Mouse (Mus musculus) heart, embryonic 10.5 days (tissue): ENCODE results near the gene Exoc4. TPM values are rescaled to one million over a fixed set of nuclear protein-coding genes. Genes with fewer than 3 reads are reported as not detected.
A peak's percentile ranks its signal among the peaks of the same experiment; 100 is the strongest.

Experiments
- DNase-seq: peaks from one replicate; pipeline ENCODE4 v3.0.0-alpha.2; 2017; ENCODE audit warnings: low spot score
- H3K27ac ChIP-seq: fragments of 300-500 bp; sonication (generic); 2 replicates; pipeline ENCODE4 v1.5.1; 2016; ENCODE audit warnings: mild to moderate bottlenecking
- H3K27me3 ChIP-seq: fragments of 300-500 bp; sonication (generic); 2 replicates; pipeline ENCODE4 v1.6.1; 2016; ENCODE audit warnings: mild to moderate bottlenecking; ENCODE audit not compliant: poor library complexity, insufficient read depth, severe bottlenecking
- H3K36me3 ChIP-seq: fragments of 300-500 bp; sonication (generic); 2 replicates; pipeline ENCODE4 v1.6.1; 2016; ENCODE audit warnings: mild to moderate bottlenecking, moderate library complexity
- H3K4me1 ChIP-seq: fragments of 300-500 bp; sonication (generic); 2 replicates; pipeline ENCODE4 v1.6.1; 2016; ENCODE audit warnings: mild to moderate bottlenecking
- H3K4me3 ChIP-seq: fragments of 300-500 bp; sonication (generic); 2 replicates; pipeline ENCODE4 v1.5.1; 2016; ENCODE audit warnings: mild to moderate bottlenecking, moderate library complexity
- H3K9me3 ChIP-seq: fragments of 300-500 bp; sonication (generic); 2 replicates; pipeline ENCODE4 v1.6.1; 2016; ENCODE audit warnings: mild to moderate bottlenecking, moderate library complexity
- WGBS: fragments of 180-500 bp; shearing (Covaris S2); methylation state at CpG from one replicate; pipeline ENCODE4 v1.1.7; 2016; 5-methylcytosine and 5-hydroxymethylcytosine counted together
- polyA plus RNA-seq: library from polyadenylated mRNA; unstranded; fragments of >200 nt; fragmentation: Nextera tagmentation; extraction: Ambion mirVana; gene quantifications from 2 replicates; pipeline ENCODE4 v1.2.1, GENCODE M21; 2016

Gene Exoc4
- polyA plus RNA-seq, 1 experiment from 2014 or later = 36.7 TPM

GRCm38 (mm10) chr6:33968746-33969145 is 719.9 kb downstream of the Exoc4 start:
- Histone ChIP-seq H3K36me3 (no peaks in the 10 kb centered on the region), H3K27me3 (no peaks in the 10 kb centered on the region), H3K27ac (no peak overlapping the region), H3K4me1 (no peaks in the 10 kb centered on the region), H3K4me3 (no peak overlapping the region), H3K9me3 (no peaks in the 10 kb centered on the region)
- 86% methylated on average over 2 of the region's 2 CpGs for WGBS
- no peak for DNase-seq

GRCm38 (mm10) chr6:33972801-33973200 is 723.9 kb downstream of the Exoc4 start:
- Histone ChIP-seq H3K4me3 (no peak overlapping the region), H3K9me3 (no peaks in the 10 kb centered on the region), H3K4me1 (no peaks in the 10 kb centered on the region), H3K36me3 (no peaks in the 10 kb centered on the region), H3K27me3 (no peaks in the 10 kb centered on the region), H3K27ac (no peak overlapping the region)
- peak; percentile 30 for DNase-seq
- WGBS = 81% methylated on average over 5 of the region's 5 CpGs

- 75% methylated on average over 10 of the region's 10 CpGs for WGBS
- no peak overlapping the region for H3K27ac ChIP-seq
- no peaks in the 10 kb centered on the region for H3K9me3 ChIP-seq
- H3K4me1 ChIP-seq = no peaks in the 10 kb centered on the region
- DNase-seq = peak; percentile 66
- no peaks in the 10 kb centered on the region for H3K27me3 ChIP-seq
- no peak overlapping the region for H3K4me3 ChIP-seq
- H3K36me3 ChIP-seq = no peaks in the 10 kb centered on the region
Observed at GRCm38 (mm10) chr6:33976576-33976975, 727.7 kb downstream of the Exoc4 start.

- 83% methylated on average over 4 of the region's 4 CpGs for WGBS
- no peaks in the 10 kb centered on the region for H3K36me3 ChIP-seq
- peak; percentile 51 for DNase-seq
- H3K27ac ChIP-seq = no peak overlapping the region
- H3K9me3 ChIP-seq = no peaks in the 10 kb centered on the region
- no peaks in the 10 kb centered on the region for H3K27me3 ChIP-seq
- no peaks in the 10 kb centered on the region for H3K4me1 ChIP-seq
- H3K4me3 ChIP-seq = no peak overlapping the region
Observed at GRCm38 (mm10) chr6:33977448-33977847, 728.6 kb downstream of the Exoc4 start.

- DNase-seq = peak; percentile 38
- WGBS = 82% methylated on average over 9 of the region's 9 CpGs
Observed at GRCm38 (mm10) chr6:33977880-33978279, 729.0 kb downstream of the Exoc4 start.

GRCm38 (mm10) chr6:33982709-33983108 is 733.8 kb downstream of the Exoc4 start:
- DNase-seq = no peak

More at GRCm38 (mm10) chr6:33977880-33978279, 729.0 kb downstream of the Exoc4 start:
- no peaks in the 10 kb centered on the region for H3K27me3 ChIP-seq
- no peak overlapping the region for H3K27ac ChIP-seq
- H3K9me3 ChIP-seq = no peaks in the 10 kb centered on the region
- H3K4me1 ChIP-seq = no peaks in the 10 kb centered on the region
- H3K36me3 ChIP-seq = no peaks in the 10 kb centered on the region
- H3K4me3 ChIP-seq = no peak overlapping the region

GRCm38 (mm10) chr6:33987132-33987531 is 738.2 kb downstream of the Exoc4 start:
- Histone ChIP-seq H3K27ac (no peak overlapping the region), H3K9me3 (no peaks in the 10 kb centered on the region), H3K27me3 (no peaks in the 10 kb centered on the region), H3K4me1 (peaks cover 10% of the 10 kb centered on the region), H3K36me3 (no peaks in the 10 kb centered on the region), H3K4me3 (no peak overlapping the region)
- WGBS = 70% methylated on average over 5 of the region's 5 CpGs
- DNase-seq = no peak

More at GRCm38 (mm10) chr6:33982709-33983108, 733.8 kb downstream of the Exoc4 start:
- Histone ChIP-seq H3K4me1 (peaks cover 10% of the 10 kb centered on the region), H3K27me3 (no peaks in the 10 kb centered on the region), H3K27ac (no peak overlapping the region), H3K36me3 (no peaks in the 10 kb centered on the region), H3K4me3 (no peak overlapping the region), H3K9me3 (no peaks in the 10 kb centered on the region)
- 82% methylated on average over 9 of the region's 9 CpGs for WGBS

GRCm38 (mm10) chr6:33992213-33993034 is 743.5 kb downstream of the Exoc4 start:
- no peak for DNase-seq
- WGBS = 47% methylated on average over 23 of the region's 24 CpGs
- H3K27ac ChIP-seq = no peak overlapping the region
- H3K4me3 ChIP-seq = no peak overlapping the region
- H3K27me3 ChIP-seq = no peaks in the 10 kb centered on the region
- no peaks in the 10 kb centered on the region for H3K9me3 ChIP-seq
- no peaks in the 10 kb centered on the region for H3K36me3 ChIP-seq
- H3K4me1 ChIP-seq = no peaks in the 10 kb centered on the region

- no peaks in the 10 kb centered on the region for H3K4me1 ChIP-seq
- no peaks in the 10 kb centered on the region for H3K27me3 ChIP-seq
- DNase-seq = no peak
- H3K9me3 ChIP-seq = no peaks in the 10 kb centered on the region
- no peaks in the 10 kb centered on the region for H3K36me3 ChIP-seq
- no peak overlapping the region for H3K27ac ChIP-seq
- H3K4me3 ChIP-seq = no peak overlapping the region
- 70% methylated on average over 6 of the region's 6 CpGs for WGBS
Observed at GRCm38 (mm10) chr6:33993842-33994241, 745.0 kb downstream of the Exoc4 start.

- 50% methylated on average over 4 of the region's 4 CpGs for WGBS
- H3K4me3 ChIP-seq = no peak overlapping the region
- no peak for DNase-seq
Observed at GRCm38 (mm10) chr6:33998590-33998989, 749.7 kb downstream of the Exoc4 start.

GRCm38 (mm10) chr6:33999530-33999929 is 750.6 kb downstream of the Exoc4 start:
- H3K27ac ChIP-seq = no peak overlapping the region
- H3K27me3 ChIP-seq = no peaks in the 10 kb centered on the region
- H3K9me3 ChIP-seq = no peaks in the 10 kb centered on the region
- 27% methylated on average over 7 of the region's 7 CpGs for WGBS
- H3K4me1 ChIP-seq = no peaks in the 10 kb centered on the region
- no peak overlapping the region for H3K4me3 ChIP-seq
- no peak for DNase-seq
- no peaks in the 10 kb centered on the region for H3K36me3 ChIP-seq

More at GRCm38 (mm10) chr6:33998590-33998989, 749.7 kb downstream of the Exoc4 start:
- Histone ChIP-seq H3K9me3 (no peaks in the 10 kb centered on the region), H3K27me3 (no peaks in the 10 kb centered on the region), H3K4me1 (no peaks in the 10 kb centered on the region), H3K36me3 (no peaks in the 10 kb centered on the region), H3K27ac (no peak overlapping the region)

- H3K4me3 ChIP-seq = no peak overlapping the region
- no peaks in the 10 kb centered on the region for H3K27me3 ChIP-seq
- H3K27ac ChIP-seq = no peak overlapping the region
- no peaks in the 10 kb centered on the region for H3K9me3 ChIP-seq
- DNase-seq = no peak
- no peaks in the 10 kb centered on the region for H3K36me3 ChIP-seq
- WGBS = 86% methylated on average over 7 of the region's 7 CpGs
- no peaks in the 10 kb centered on the region for H3K4me1 ChIP-seq
Observed at GRCm38 (mm10) chr6:34000644-34001043, 751.8 kb downstream of the Exoc4 start.

- DNase-seq = no peak
- Histone ChIP-seq H3K4me1 (peaks cover 11% of the 10 kb centered on the region), H3K27me3 (no peaks in the 10 kb centered on the region), H3K36me3 (no peaks in the 10 kb centered on the region), H3K27ac (no peak overlapping the region), H3K4me3 (no peak overlapping the region), H3K9me3 (no peaks in the 10 kb centered on the region)
- WGBS = 37% methylated on average over 1 of the region's 1 CpGs
Observed at GRCm38 (mm10) chr6:34003033-34003432, 754.1 kb downstream of the Exoc4 start.
